Mouse (Mus musculus) heart, embryonic 15.5 days (tissue): ENCODE results near the gene Gfod2. TPM values are rescaled to one million over a fixed set of nuclear protein-coding genes. Genes with fewer than 3 reads are reported as not detected.

Experiments
- polyA plus RNA-seq: library from polyadenylated mRNA; unstranded; fragments of >200 nt; fragmentation: Nextera tagmentation; extraction: Ambion mirVana; gene quantifications from 2 replicates; pipeline ENCODE4 v1.2.1, GENCODE M21; 2015

Gene Gfod2
- polyA plus RNA-seq, 1 experiment from 2014 or later, result 10.1 TPM

Other genes with a start within 250 kb of the Gfod2 start
- 0.15 and 0.58 TPM in 2 replicates for gene Hsd11b2, start 239.9 kb downstream of the Gfod2 start, polyA plus RNA-seq
- gene Atp6v0d1, start 192.6 kb downstream of the Gfod2 start, polyA plus RNA-seq, result 50.0 and 63.3 TPM in 2 replicates
- 27.9 and 36.5 TPM in 2 replicates for gene Ripor1, start 153.4 kb downstream of the Gfod2 start, polyA plus RNA-seq
- 64.5 and 77.1 TPM in 2 replicates for gene Ctcf, start 122.1 kb downstream of the Gfod2 start, polyA plus RNA-seq
- gene Agrp, start 121.3 kb downstream of the Gfod2 start, polyA plus RNA-seq, result 0.24 and 0.29 TPM in 2 replicates
- gene Carmil2, start 72.4 kb downstream of the Gfod2 start, polyA plus RNA-seq, result 0.26 and 2.4 TPM in 2 replicates
- 33.7 and 43.3 TPM in 2 replicates for gene Acd, start 57.6 kb downstream of the Gfod2 start, polyA plus RNA-seq
- gene Pard6a, start 57.5 kb downstream of the Gfod2 start, polyA plus RNA-seq, result 13.8 and 13.9 TPM in 2 replicates
- not detected in 2 replicates for gene 4933405L10Rik, start 51.0 kb downstream of the Gfod2 start, polyA plus RNA-seq
- 9.8 and 12.7 TPM in 2 replicates for gene Enkd1, start 50.5 kb downstream of the Gfod2 start, polyA plus RNA-seq
- gene Ranbp10, start 68.7 kb upstream of the Gfod2 start, polyA plus RNA-seq, result 8.1 and 11.0 TPM in 2 replicates
- 0.06 and 0.29 TPM in 2 replicates for gene Tsnaxip1, start 69.1 kb upstream of the Gfod2 start, polyA plus RNA-seq
- gene Cenpt, start 94.6 kb upstream of the Gfod2 start, polyA plus RNA-seq, result 30.1 and 36.8 TPM in 2 replicates
- gene Thap11, start 96.5 kb upstream of the Gfod2 start, polyA plus RNA-seq, result 44.7 and 52.5 TPM in 2 replicates
- 154 and 173 TPM in 2 replicates for gene Nutf2, start 101.9 kb upstream of the Gfod2 start, polyA plus RNA-seq
- gene Edc4, start 122.2 kb upstream of the Gfod2 start, polyA plus RNA-seq, result 25.3 and 34.7 TPM in 2 replicates
- gene Nrn1l, start 134.9 kb upstream of the Gfod2 start, polyA plus RNA-seq, result 0.73 and 0.80 TPM in 2 replicates
- 19.5 and 25.8 TPM in 2 replicates for gene Pskh1, start 141.8 kb upstream of the Gfod2 start, polyA plus RNA-seq
- 0.84 and 0.85 TPM in 2 replicates for gene Ctrl, start 175.2 kb upstream of the Gfod2 start, polyA plus RNA-seq
- gene Psmb10, start 179.8 kb upstream of the Gfod2 start, polyA plus RNA-seq, result 59.4 and 93.4 TPM in 2 replicates
- 1.3 and 1.7 TPM in 2 replicates for gene Lcat, start 184.7 kb upstream of the Gfod2 start, polyA plus RNA-seq
- gene Slc12a4, start 207.4 kb upstream of the Gfod2 start, polyA plus RNA-seq, result 34.1 and 44.5 TPM in 2 replicates
- gene Dpep3, start 220.8 kb upstream of the Gfod2 start, polyA plus RNA-seq, result not detected in 2 replicates
- gene Dus2, start 232.7 kb upstream of the Gfod2 start, polyA plus RNA-seq, result 12.5 and 15.0 TPM in 2 replicates
- gene Dpep2nb, start 247.3 kb upstream of the Gfod2 start, polyA plus RNA-seq, result 0.29 TPM in 1 of 2 replicates, not detected in the other